Mouse (Mus musculus): ENCODE data around the gene Ugt2b35.
"Not testable (repeated sequence)": the region's sequence is repeated elsewhere in the genome, so short reads cannot be mapped to it uniquely, and the experiment has no call there.

- not testable (repeated sequence) for TF ChIP-seq CTCF (IDR thresholded peaks at IDR 0.05; ENCODE audit: borderline replicate concordance, insufficient read depth, low read length); POLR2A (IDR thresholded peaks at IDR 0.05; ENCODE audit: low read depth, low read length)
Measured at GRCm38 (mm10) chr5:86962849-86963248, 37.8 kb upstream of the Ugt2b35 start.

Measured in embryonic fibroblast, embryonic 13.5 days (primary cell).